Mouse (Mus musculus): Measurements from ENCODE around the gene Hpse2. TPM values are rescaled to one million over a fixed set of nuclear protein-coding genes. Genes with fewer than 3 reads are reported as not detected.
"Not testable (repeated sequence)": the region's sequence is repeated elsewhere in the genome, so short reads cannot be mapped to it uniquely, and the experiment has no call there.

Hpse2 gene
- total RNA-seq (2017) = 0.05 TPM in 1 of 2 replicates, not detected in the other

GRCm38 (mm10) chr19:43388017-43388904, at the start of gene Hpse2:
Gene Hpse2 (minus strand): TSS chr19:43388355.
- no peak for ATAC-seq (replicated peaks in 1 of 2; ENCODE audit: insufficient read depth in 1 of 2, low FRiP score in 2 of 2, low TSS enrichment in 1 of 2, low read depth in 1 of 2, poor library complexity in 2 of 2, severe bottlenecking in 2 of 2)

- no peak for ATAC-seq (replicated peaks in 1 of 2; ENCODE audit: insufficient read depth in 1 of 2, low FRiP score in 2 of 2, low TSS enrichment in 1 of 2, low read depth in 1 of 2, poor library complexity in 2 of 2, severe bottlenecking in 2 of 2)
These were observed 39.5 kb upstream of the Hpse2 start for GRCm38 (mm10) chr19:43427446-43428224.

- no peak for ATAC-seq (replicated peaks in 1 of 2; ENCODE audit: insufficient read depth in 1 of 2, low FRiP score in 2 of 2, low TSS enrichment in 1 of 2, low read depth in 1 of 2, poor library complexity in 2 of 2, severe bottlenecking in 2 of 2)
These were observed 35.9 kb upstream of the Hpse2 start for GRCm38 (mm10) chr19:43424082-43424481.

- no peak for ATAC-seq (replicated peaks in 1 of 2; ENCODE audit: insufficient read depth in 1 of 2, low FRiP score in 2 of 2, low TSS enrichment in 1 of 2, low read depth in 1 of 2, poor library complexity in 2 of 2, severe bottlenecking in 2 of 2)
These were observed 32.4 kb upstream of the Hpse2 start for GRCm38 (mm10) chr19:43420506-43420905.

GRCm38 (mm10) chr19:43415565-43415964, 27.4 kb upstream of the Hpse2 start:
- no peak for ATAC-seq (replicated peaks in 1 of 2; ENCODE audit: insufficient read depth in 1 of 2, low FRiP score in 2 of 2, low TSS enrichment in 1 of 2, low read depth in 1 of 2, poor library complexity in 2 of 2, severe bottlenecking in 2 of 2)

GRCm38 (mm10) chr19:43407181-43407580, 19.0 kb upstream of the Hpse2 start:
- ATAC-seq (replicated peaks in 1 of 2; ENCODE audit: insufficient read depth in 1 of 2, low FRiP score in 2 of 2, low TSS enrichment in 1 of 2, low read depth in 1 of 2, poor library complexity in 2 of 2, severe bottlenecking in 2 of 2) = no peak

- peak; percentile 32 to 51; a peak in 2 of 4 replicates for ATAC-seq (replicated peaks in 1 of 2; ENCODE audit: insufficient read depth in 1 of 2, low FRiP score in 2 of 2, low TSS enrichment in 1 of 2, low read depth in 1 of 2, poor library complexity in 2 of 2, severe bottlenecking in 2 of 2)
These were observed 8.2 kb upstream of the Hpse2 start for GRCm38 (mm10) chr19:43396327-43396726.

GRCm38 (mm10) chr19:43387071-43387770, 934 bp downstream of the Hpse2 start:
- ATAC-seq (replicated peaks in 1 of 2; ENCODE audit: insufficient read depth in 1 of 2, low FRiP score in 2 of 2, low TSS enrichment in 1 of 2, low read depth in 1 of 2, poor library complexity in 2 of 2, severe bottlenecking in 2 of 2) = no peak

- no peak for ATAC-seq (replicated peaks in 1 of 2; ENCODE audit: insufficient read depth in 1 of 2, low FRiP score in 2 of 2, low TSS enrichment in 1 of 2, low read depth in 1 of 2, poor library complexity in 2 of 2, severe bottlenecking in 2 of 2)
These were observed 1.9 kb downstream of the Hpse2 start for GRCm38 (mm10) chr19:43386041-43386952.

- no peak for ATAC-seq (replicated peaks in 1 of 2; ENCODE audit: insufficient read depth in 1 of 2, low FRiP score in 2 of 2, low TSS enrichment in 1 of 2, low read depth in 1 of 2, poor library complexity in 2 of 2, severe bottlenecking in 2 of 2)
These were observed 2.7 kb downstream of the Hpse2 start for GRCm38 (mm10) chr19:43385451-43385850.

- no peak; a peak in 1 of 4 replicates for ATAC-seq (replicated peaks in 1 of 2; ENCODE audit: insufficient read depth in 1 of 2, low FRiP score in 2 of 2, low TSS enrichment in 1 of 2, low read depth in 1 of 2, poor library complexity in 2 of 2, severe bottlenecking in 2 of 2)
These were observed 3.1 kb downstream of the Hpse2 start for GRCm38 (mm10) chr19:43384978-43385431.

GRCm38 (mm10) chr19:43384346-43384977, 3.7 kb downstream of the Hpse2 start:
- no peak for ATAC-seq (replicated peaks in 1 of 2; ENCODE audit: insufficient read depth in 1 of 2, low FRiP score in 2 of 2, low TSS enrichment in 1 of 2, low read depth in 1 of 2, poor library complexity in 2 of 2, severe bottlenecking in 2 of 2)

GRCm38 (mm10) chr19:43358830-43359229, 29.3 kb downstream of the Hpse2 start:
- no peak for ATAC-seq (replicated peaks in 1 of 2; ENCODE audit: insufficient read depth in 1 of 2, low FRiP score in 2 of 2, low TSS enrichment in 1 of 2, low read depth in 1 of 2, poor library complexity in 2 of 2, severe bottlenecking in 2 of 2)

- ATAC-seq (replicated peaks in 1 of 2; ENCODE audit: insufficient read depth in 1 of 2, low FRiP score in 2 of 2, low TSS enrichment in 1 of 2, low read depth in 1 of 2, poor library complexity in 2 of 2, severe bottlenecking in 2 of 2) = no peak; a peak in 1 of 4 replicates
These were observed 77.0 kb downstream of the Hpse2 start for GRCm38 (mm10) chr19:43311125-43311524.

GRCm38 (mm10) chr19:43306756-43307155, 81.4 kb downstream of the Hpse2 start:
- ATAC-seq (replicated peaks in 1 of 2; ENCODE audit: insufficient read depth in 1 of 2, low FRiP score in 2 of 2, low TSS enrichment in 1 of 2, low read depth in 1 of 2, poor library complexity in 2 of 2, severe bottlenecking in 2 of 2) = no peak

GRCm38 (mm10) chr19:43281336-43281735, 106.8 kb downstream of the Hpse2 start:
- ATAC-seq (replicated peaks in 1 of 2; ENCODE audit: insufficient read depth in 1 of 2, low FRiP score in 2 of 2, low TSS enrichment in 1 of 2, low read depth in 1 of 2, poor library complexity in 2 of 2, severe bottlenecking in 2 of 2) = not testable (repeated sequence)
